Mouse (Mus musculus): ENCODE data around the gene Fchsd2.

DNA sequence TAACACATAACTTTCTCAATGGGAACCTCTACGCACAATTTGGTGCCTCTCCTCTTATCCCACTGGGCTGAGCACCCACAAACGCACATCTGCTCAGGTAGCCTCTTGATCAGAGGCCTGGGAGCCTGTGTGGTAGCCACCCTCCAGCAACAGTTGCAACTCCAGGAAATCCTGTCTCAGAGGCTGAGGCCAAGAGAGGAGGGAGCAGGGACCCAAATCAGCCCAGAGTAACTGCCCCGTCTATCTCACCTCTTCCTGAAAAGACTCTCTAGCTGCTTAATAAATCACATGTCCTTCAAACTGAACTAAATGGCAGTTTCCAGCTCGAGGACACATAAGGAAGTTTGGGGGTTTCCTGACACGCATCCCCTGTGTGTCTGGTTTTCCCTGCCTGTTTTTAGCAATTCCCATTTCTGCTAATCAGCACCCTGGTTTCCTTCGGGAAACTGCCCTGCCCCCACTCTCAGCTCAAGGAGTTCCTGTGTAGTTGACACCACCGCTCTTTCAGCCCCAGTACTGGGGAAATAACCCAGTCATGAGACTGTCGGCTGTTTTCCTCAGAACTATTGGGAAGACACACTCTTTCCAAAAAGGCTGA is 18.4 kb upstream of the Fchsd2 start:
- TF ChIP-seq CTCF (IDR thresholded peaks at IDR 0.05; ENCODE audit: insufficient read depth, low read length) (no peak), POLR2A (IDR thresholded peaks at IDR 0.05; ENCODE audit: borderline replicate concordance, extremely low read depth, low read depth, low read length) (no peak)
